Mouse (Mus musculus): ENCODE results near the gene Mrps2. TPM values are rescaled to one million over a fixed set of nuclear protein-coding genes. Genes with fewer than 3 reads are reported as not detected.
"Not testable (repeated sequence)": the region's sequence is repeated elsewhere in the genome, so short reads cannot be mapped to it uniquely, and the experiment has no call there.

Gene Mrps2
- polyA plus RNA-seq, 1 experiment from 2014 or later, result 53.3 TPM

DNA sequence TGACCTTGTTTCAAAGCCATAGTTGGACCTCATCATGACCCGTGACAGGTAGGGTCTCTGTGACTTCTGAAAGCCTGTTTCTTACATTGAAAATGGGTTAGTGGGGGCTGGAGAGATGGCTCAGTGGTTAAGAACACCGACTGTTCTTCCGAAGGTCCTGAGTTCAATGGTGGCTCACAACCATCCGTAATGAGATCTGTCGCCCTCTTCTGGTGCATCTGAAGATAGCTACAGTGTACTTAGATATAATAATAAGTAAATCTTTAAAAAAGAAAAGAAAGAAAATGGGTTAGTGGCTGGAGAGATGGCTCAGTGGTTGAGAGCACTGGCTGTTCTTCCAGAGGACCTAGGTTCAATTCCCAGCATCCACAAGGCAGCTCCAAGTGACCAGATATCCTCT lies 43.7 kb downstream of the Mrps2 start:
- H3K27ac ChIP-seq (replicated peaks); H3K4me2 ChIP-seq (replicated peaks); H3K4me3 ChIP-seq; ATAC-seq (ENCODE audit: low FRiP score, low read depth); H3K9ac ChIP-seq (replicated peaks); H3K9me3 ChIP-seq; H3K27me3 ChIP-seq; H3K36me3 ChIP-seq: not testable (repeated sequence)
- H3K4me1 ChIP-seq, result peaks cover 28% of the 10 kb centered on the region
- WGBS, result 55% methylated on average over 5 of the region's 5 CpGs

GRCm38 (mm10) chr2:28512798-28513401 lies 45.0 kb downstream of the Mrps2 start, which contains the start of gene Ralgds:
Gene Ralgds, plus strand, starts transcription at chr2:28513125.
- peaks cover 9% of the 10 kb centered on the region; the same call in 1 of the 2 replicates for H3K27me3 ChIP-seq
- H3K9ac ChIP-seq (replicated peaks), result peak within 1 kb of the TSS; percentile 94
- H3K27ac ChIP-seq (replicated peaks), result peak within 1 kb of the TSS; percentile 88
- ATAC-seq (ENCODE audit: low FRiP score, low read depth), result peak; percentile 70
- WGBS, result 0% methylated on average over 46 of the region's 71 CpGs
- no peaks in the 10 kb centered on the region for H3K9me3 ChIP-seq
- peak within 1 kb of the TSS; percentile 85 for H3K4me2 ChIP-seq (replicated peaks)
- H3K36me3 ChIP-seq, result peaks cover 10% of the 10 kb centered on the region; the same call in 1 of the 2 replicates
- H3K4me1 ChIP-seq, result peaks cover 41% of the 10 kb centered on the region
- peak within 1 kb of the TSS; percentile 82 for H3K4me3 ChIP-seq

DNA sequence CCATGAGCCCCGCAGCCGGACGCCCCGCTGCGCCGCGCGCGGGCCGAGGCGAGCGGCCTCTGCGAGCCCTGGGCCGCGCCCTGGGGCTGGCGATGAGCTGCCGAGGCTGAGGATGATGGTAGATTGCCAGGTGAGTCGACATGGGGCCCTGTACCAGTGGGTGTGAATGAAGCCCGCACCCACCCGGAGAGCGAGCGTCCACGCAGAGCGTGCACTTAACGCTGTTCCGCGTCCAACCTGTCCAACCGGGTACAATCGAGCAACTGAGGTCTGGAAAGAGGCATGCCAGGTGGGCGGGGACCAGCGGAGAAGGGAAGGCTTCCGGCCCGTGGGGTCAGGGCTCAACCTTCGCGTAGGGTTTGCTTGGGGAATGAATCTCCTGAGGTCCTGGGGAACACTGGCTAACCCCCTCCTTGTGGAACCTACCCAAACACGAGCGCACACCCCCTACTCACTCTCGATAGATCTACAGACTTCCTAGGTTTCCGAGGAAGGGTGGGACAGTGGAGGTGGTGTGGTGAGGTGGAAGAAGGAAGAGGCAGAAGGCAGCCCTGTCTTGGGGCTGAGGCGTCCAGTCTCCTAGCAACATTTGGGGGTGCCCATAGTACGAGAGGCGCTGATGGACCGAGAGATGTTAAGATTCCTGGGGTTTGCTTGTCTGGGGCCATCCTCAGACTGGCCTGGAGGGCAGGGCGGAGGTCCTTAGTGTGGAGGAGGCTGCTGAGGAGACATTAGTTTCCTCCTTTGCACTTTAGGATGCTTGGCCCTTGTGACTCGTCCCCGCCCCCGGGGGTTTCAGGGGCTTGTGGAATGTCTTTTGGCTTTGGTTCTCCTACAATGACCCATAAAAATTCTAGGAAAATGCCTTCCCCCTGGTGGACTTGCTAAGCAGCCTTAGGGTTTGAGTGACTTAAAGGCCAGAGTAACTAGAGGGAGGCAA lies 45.8 kb downstream of the Mrps2 start:
- H3K36me3 ChIP-seq, result peaks cover 10% of the 10 kb centered on the region; the same call in 1 of the 2 replicates
- peak overlapping the region; percentile 94 for H3K9ac ChIP-seq (replicated peaks)
- H3K4me3 ChIP-seq, result peak overlapping the region; percentile 82
- peak overlapping the region; percentile 88 for H3K27ac ChIP-seq (replicated peaks)
- 5% methylated on average over 47 of the region's 47 CpGs for WGBS
- ATAC-seq (ENCODE audit: low FRiP score, low read depth), result peak; percentile 50
- peaks cover 49% of the 10 kb centered on the region for H3K4me1 ChIP-seq
- H3K9me3 ChIP-seq, result no peaks in the 10 kb centered on the region
- H3K4me2 ChIP-seq (replicated peaks), result peak overlapping the region; percentile 85
- H3K27me3 ChIP-seq, result peaks cover 9% of the 10 kb centered on the region; the same call in 1 of the 2 replicates

DNA sequence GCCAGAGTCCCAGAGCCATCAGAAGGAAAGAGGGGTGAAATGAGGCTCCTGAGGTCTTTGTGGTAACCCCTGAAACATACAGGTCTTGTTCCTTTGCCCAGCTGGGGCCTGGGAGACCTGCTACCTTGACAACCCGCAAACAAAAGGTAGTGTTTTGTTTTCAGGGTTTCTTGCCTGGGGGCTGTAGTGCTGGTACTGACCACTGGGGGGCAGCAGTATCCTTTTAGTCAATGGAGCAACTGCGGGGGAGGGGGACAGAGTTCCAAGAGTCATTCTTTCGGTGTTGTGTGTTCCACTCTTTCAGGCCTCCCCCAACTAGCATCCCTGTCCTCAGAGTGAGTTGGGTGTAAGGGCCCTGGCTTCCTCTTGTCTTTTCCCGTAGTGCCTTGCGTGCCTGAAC lies 46.6 kb downstream of the Mrps2 start:
- H3K4me2 ChIP-seq (replicated peaks), result peak overlapping the region; percentile 85
- peak overlapping the region; percentile 82 for H3K4me3 ChIP-seq
- peaks cover 9% of the 10 kb centered on the region; the same call in 1 of the 2 replicates for H3K27me3 ChIP-seq
- 15% methylated on average over 5 of the region's 5 CpGs for WGBS
- no peak for ATAC-seq (ENCODE audit: low FRiP score, low read depth)
- no peaks in the 10 kb centered on the region for H3K9me3 ChIP-seq
- peak overlapping the region; percentile 94 for H3K9ac ChIP-seq (replicated peaks)
- H3K27ac ChIP-seq (replicated peaks), result peak overlapping the region; percentile 88
- peaks cover 10% of the 10 kb centered on the region; the same call in 1 of the 2 replicates for H3K36me3 ChIP-seq
- peaks cover 56% of the 10 kb centered on the region for H3K4me1 ChIP-seq

DNA sequence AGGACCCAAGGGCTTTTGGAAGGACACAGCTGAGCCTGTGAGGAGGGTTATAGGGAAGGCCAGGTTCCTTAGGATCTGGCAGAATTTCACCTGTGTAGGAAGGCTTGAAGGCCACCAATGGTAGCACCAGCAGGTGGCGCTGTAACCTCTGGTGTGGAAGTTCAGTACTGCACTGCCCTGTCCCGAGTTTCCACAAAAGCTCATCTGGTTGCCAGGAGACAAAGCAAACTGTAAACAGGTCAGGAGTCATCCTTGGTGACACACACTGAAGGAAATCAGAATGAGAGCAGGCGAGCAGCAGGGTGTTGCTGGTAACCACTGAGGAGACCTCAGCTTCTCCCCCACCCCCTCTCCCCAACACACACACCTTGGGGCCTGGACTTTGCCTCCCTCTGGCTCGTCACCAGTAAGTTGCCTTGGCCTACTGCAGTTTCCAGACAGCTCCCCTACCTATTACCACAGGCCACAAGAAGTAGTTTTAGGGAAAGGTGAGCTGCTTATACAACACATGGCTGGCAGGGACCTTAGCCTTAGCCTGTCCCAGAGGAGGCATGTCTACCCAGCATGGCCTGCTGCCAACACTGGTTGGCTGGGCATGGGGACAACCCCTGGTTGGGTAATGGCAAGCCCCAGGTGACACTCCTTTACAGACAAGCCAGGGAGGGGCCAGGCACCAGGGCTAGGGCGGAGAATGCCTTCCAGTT lies 49.5 kb downstream of the Mrps2 start:
- 44% methylated on average over 5 of the region's 5 CpGs for WGBS
- H3K27ac ChIP-seq (replicated peaks), result 0 out of 2 replicates have a peak overlapping the region, but pooled peaks have one; percentile 46
- H3K4me2 ChIP-seq (replicated peaks), result no peak overlapping the region

DNA sequence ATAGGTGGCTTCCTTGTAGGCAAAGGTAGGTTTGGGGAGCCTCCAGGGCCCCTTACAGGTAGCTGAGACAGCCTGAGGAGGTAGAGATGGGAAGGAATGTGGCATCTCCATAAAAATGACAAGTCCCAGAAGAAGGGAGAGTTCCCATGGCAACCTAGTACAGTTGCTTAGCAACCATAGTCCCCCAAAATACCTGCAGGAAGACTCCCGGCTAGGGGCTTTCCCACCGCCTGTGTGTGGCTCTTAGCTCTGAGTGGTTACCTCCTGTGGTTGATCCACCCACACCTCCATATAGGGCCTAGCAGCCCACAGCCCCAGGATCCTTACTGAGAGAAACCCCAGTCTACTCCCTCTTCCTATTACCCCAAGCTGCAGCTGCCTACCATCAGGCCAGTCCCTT lies 50.4 kb downstream of the Mrps2 start:
- H3K4me2 ChIP-seq (replicated peaks), result 0 out of 2 replicates have a peak overlapping the region, but pooled peaks have one; percentile 9
- 20% methylated on average over 2 of the region's 2 CpGs for WGBS
- no peaks in the 10 kb centered on the region for H3K27me3 ChIP-seq
- H3K9me3 ChIP-seq, result no peaks in the 10 kb centered on the region
- H3K36me3 ChIP-seq, result peaks cover 10% of the 10 kb centered on the region; the same call in 1 of the 2 replicates
- H3K27ac ChIP-seq (replicated peaks), result no peak overlapping the region
- H3K9ac ChIP-seq (replicated peaks), result no peak overlapping the region
- H3K4me3 ChIP-seq, result no peak overlapping the region
- peaks cover 64% of the 10 kb centered on the region for H3K4me1 ChIP-seq
- ATAC-seq (ENCODE audit: low FRiP score, low read depth), result no peak

More for the DNA sequence above, 49.5 kb downstream of the Mrps2 start:
- Histone ChIP-seq H3K27me3 (no peaks in the 10 kb centered on the region), H3K9me3 (no peaks in the 10 kb centered on the region), H3K9ac (replicated peaks) (no peak overlapping the region), H3K4me3 (no peak overlapping the region), H3K36me3 (peaks cover 10% of the 10 kb centered on the region; the same call in 1 of the 2 replicates), H3K4me1 (peaks cover 64% of the 10 kb centered on the region)
- no peak for ATAC-seq (ENCODE audit: low FRiP score, low read depth)

- Histone ChIP-seq H3K9ac (replicated peaks) (peak overlapping the region; percentile 11; the same call in 1 of the 2 replicates), H3K4me2 (replicated peaks) (no peak overlapping the region), H3K27me3 (no peaks in the 10 kb centered on the region), H3K4me3 (no peak overlapping the region), H3K36me3 (peaks cover 10% of the 10 kb centered on the region; the same call in 1 of the 2 replicates), H3K4me1 (peaks cover 68% of the 10 kb centered on the region), H3K9me3 (no peaks in the 10 kb centered on the region), H3K27ac (replicated peaks) (no peak overlapping the region)
- no peak for ATAC-seq (ENCODE audit: low FRiP score, low read depth)
- WGBS, result 67% methylated on average over 5 of the region's 5 CpGs
Observed at GRCm38 (mm10) chr2:28520581-28520980, 52.7 kb downstream of the Mrps2 start.

Other genes starting within 250 kb of the Mrps2 start
- 8.6 and 10.3 TPM in 2 replicates for gene Ppp1r26, start 21.3 kb upstream of the Mrps2 start, polyA plus RNA-seq (2016; fragmentation: Nextera tagmentation; extraction: Ambion mirVana)
- 0.59 and 0.75 TPM in 2 replicates for gene 1700007K13Rik, start 1.7 kb upstream of the Mrps2 start, polyA plus RNA-seq (2016; fragmentation: Nextera tagmentation; extraction: Ambion mirVana)
- gene Gbgt1, start 28.8 kb downstream of the Mrps2 start, polyA plus RNA-seq (2016; fragmentation: Nextera tagmentation; extraction: Ambion mirVana), result 1.0 and 1.2 TPM in 2 replicates
- gene Gm10134, start 38.0 kb downstream of the Mrps2 start, polyA plus RNA-seq (2016; fragmentation: Nextera tagmentation; extraction: Ambion mirVana), result 1.5 TPM in 1 of 2 replicates, not detected in the other
- 87.6 and 93.5 TPM in 2 replicates for gene Ralgds, start 45.1 kb downstream of the Mrps2 start, polyA plus RNA-seq (2016; fragmentation: Nextera tagmentation; extraction: Ambion mirVana)
- gene Cel, start 95.3 kb downstream of the Mrps2 start, polyA plus RNA-seq (2016; fragmentation: Nextera tagmentation; extraction: Ambion mirVana), result not detected in 2 replicates
- 51.9 and 55.5 TPM in 2 replicates for gene Gtf3c5, start 115.7 kb downstream of the Mrps2 start, polyA plus RNA-seq (2016; fragmentation: Nextera tagmentation; extraction: Ambion mirVana)
- 0.80 and 0.89 TPM in 2 replicates for gene Gfi1b, start 153.9 kb downstream of the Mrps2 start, polyA plus RNA-seq (2016; fragmentation: Nextera tagmentation; extraction: Ambion mirVana)
- 33.8 and 35.1 TPM in 2 replicates for gene Tsc1, start 173.2 kb downstream of the Mrps2 start, polyA plus RNA-seq (2016; fragmentation: Nextera tagmentation; extraction: Ambion mirVana)
- 0.79 and 1.0 TPM in 2 replicates for gene Spaca9, start 231.7 kb downstream of the Mrps2 start, polyA plus RNA-seq (2016; fragmentation: Nextera tagmentation; extraction: Ambion mirVana)
- gene Ak8, start 232.1 kb downstream of the Mrps2 start, polyA plus RNA-seq (2016; fragmentation: Nextera tagmentation; extraction: Ambion mirVana), result 0.81 and 1.1 TPM in 2 replicates

All from midbrain, embryonic 12.5 days (tissue).